Mouse (Mus musculus): ENCODE measurements around the gene Olfr357. TPM values are rescaled to one million over a fixed set of nuclear protein-coding genes. Genes with fewer than 3 reads are reported as not detected.

Olfr357 gene
- not detected in 2 replicates for polyA plus RNA-seq (2015; fragmentation: Nextera tagmentation; extraction: Ambion mirVana)

- Histone ChIP-seq H3K4me3 (no peak within 1 kb of the TSS), H3K9me3 (peaks cover 8% of the 10 kb centered on the region; the same call in 1 of the 2 replicates), H3K36me3 (no peaks in the 10 kb centered on the region), H3K4me2 (replicated peaks) (no peak within 1 kb of the TSS), H3K9ac (replicated peaks) (no peak within 1 kb of the TSS), H3K27me3 (no peaks in the 10 kb centered on the region), H3K4me1 (no peaks in the 10 kb centered on the region), H3K27ac (replicated peaks) (no peak within 1 kb of the TSS)
- 42% methylated on average over 1 of the region's 1 CpGs for WGBS
- ATAC-seq (replicated peaks) = no peak
Measured at GRCm38 (mm10) chr2:36993527-36993926, at the start of gene Olfr357. Olfr357 (plus strand) TSS chr2:36993827.

- Histone ChIP-seq H3K36me3 (no peaks in the 10 kb centered on the region), H3K4me3 (no peak overlapping the region), H3K4me1 (no peaks in the 10 kb centered on the region), H3K4me2 (replicated peaks) (no peak overlapping the region), H3K9me3 (peaks cover 4% of the 10 kb centered on the region; the same call in 1 of the 2 replicates), H3K27me3 (no peaks in the 10 kb centered on the region), H3K27ac (replicated peaks) (no peak overlapping the region), H3K9ac (replicated peaks) (no peak overlapping the region)
- ATAC-seq (replicated peaks) = no peak
- WGBS = 85% methylated on average over 1 of the region's 1 CpGs
Measured at GRCm38 (mm10) chr2:36997030-36997429, 3.4 kb downstream of the Olfr357 start.

- Histone ChIP-seq H3K36me3 (no peaks in the 10 kb centered on the region), H3K27me3 (no peaks in the 10 kb centered on the region), H3K9me3 (peaks cover 10% of the 10 kb centered on the region), H3K9ac (replicated peaks) (no peak within 1 kb of the TSS), H3K4me3 (no peak within 1 kb of the TSS), H3K27ac (replicated peaks) (no peak within 1 kb of the TSS), H3K4me1 (no peaks in the 10 kb centered on the region), H3K4me2 (replicated peaks) (no peak within 1 kb of the TSS)
- no peak for ATAC-seq (replicated peaks)
Measured at GRCm38 (mm10) chr2:37009235-37009634, 15.6 kb downstream of the Olfr357 start, which contains the start of gene Olfr358. Olfr358 (minus strand) TSS chr2:37009335.

Other genes with a start within 250 kb of the Olfr357 start
- gene Olfr348, start 209.6 kb upstream of the Olfr357 start, polyA plus RNA-seq (2015; fragmentation: Nextera tagmentation; extraction: Ambion mirVana) = not detected in 2 replicates
- not detected in 2 replicates for gene Olfr50, start 203.3 kb upstream of the Olfr357 start, polyA plus RNA-seq (2015; fragmentation: Nextera tagmentation; extraction: Ambion mirVana)
- gene Olfr3, start 176.8 kb upstream of the Olfr357 start, polyA plus RNA-seq (2015; fragmentation: Nextera tagmentation; extraction: Ambion mirVana) = not detected in 2 replicates
- gene Olfr350, start 147.5 kb upstream of the Olfr357 start, polyA plus RNA-seq (2015; fragmentation: Nextera tagmentation; extraction: Ambion mirVana) = not detected in 2 replicates
- not detected in 2 replicates for gene Olfr351, start 131.2 kb upstream of the Olfr357 start, polyA plus RNA-seq (2015; fragmentation: Nextera tagmentation; extraction: Ambion mirVana)
- gene Olfr352, start 125.4 kb upstream of the Olfr357 start, polyA plus RNA-seq (2015; fragmentation: Nextera tagmentation; extraction: Ambion mirVana) = not detected in 2 replicates
- gene Olfr353, start 100.9 kb upstream of the Olfr357 start, polyA plus RNA-seq (2015; fragmentation: Nextera tagmentation; extraction: Ambion mirVana) = not detected in 2 replicates
- not detected in 2 replicates for gene Olfr354, start 88.1 kb upstream of the Olfr357 start, polyA plus RNA-seq (2015; fragmentation: Nextera tagmentation; extraction: Ambion mirVana)
- not detected in 2 replicates for gene Olfr355, start 64.9 kb upstream of the Olfr357 start, polyA plus RNA-seq (2015; fragmentation: Nextera tagmentation; extraction: Ambion mirVana)
- gene Olfr356, start 56.7 kb upstream of the Olfr357 start, polyA plus RNA-seq (2015; fragmentation: Nextera tagmentation; extraction: Ambion mirVana) = not detected in 2 replicates
- not detected in 2 replicates for gene Olfr358, start 15.5 kb downstream of the Olfr357 start, polyA plus RNA-seq (2015; fragmentation: Nextera tagmentation; extraction: Ambion mirVana)
- not detected in 2 replicates for gene Olfr360, start 71.9 kb downstream of the Olfr357 start, polyA plus RNA-seq (2015; fragmentation: Nextera tagmentation; extraction: Ambion mirVana)
- not detected in 2 replicates for gene Olfr361, start 95.5 kb downstream of the Olfr357 start, polyA plus RNA-seq (2015; fragmentation: Nextera tagmentation; extraction: Ambion mirVana)
- gene Olfr362, start 124.1 kb downstream of the Olfr357 start, polyA plus RNA-seq (2015; fragmentation: Nextera tagmentation; extraction: Ambion mirVana) = not detected in 2 replicates
- gene Olfr364-ps1, start 145.5 kb downstream of the Olfr357 start, polyA plus RNA-seq (2015; fragmentation: Nextera tagmentation; extraction: Ambion mirVana) = not detected in 2 replicates
- gene Olfr365, start 194.4 kb downstream of the Olfr357 start, polyA plus RNA-seq (2015; fragmentation: Nextera tagmentation; extraction: Ambion mirVana) = not detected in 2 replicates
- gene Olfr366, start 217.7 kb downstream of the Olfr357 start, polyA plus RNA-seq (2015; fragmentation: Nextera tagmentation; extraction: Ambion mirVana) = not detected in 2 replicates